Mouse (Mus musculus) MEL (cell line): ENCODE results near the gene Fnip2.

Experiments
- CTCF ChIP-seq, 3 experiments: IDR thresholded peaks in 2 of 3; conservative IDR thresholded peaks in 1 of 3; 2 replicates each; pipeline ENCODE4 v1.5.1; 2011 to 2012; ENCODE audit warnings: low read length in 3 of 3, low read depth in 2 of 3, mild to moderate bottlenecking in 2 of 3, improper control_type of control experiment in 1 of 3, inconsistent platforms in 1 of 3, mixed read lengths in 1 of 3, moderate library complexity in 1 of 3; ENCODE audit not compliant: control insufficient read depth in 1 of 3, insufficient read depth in 1 of 3, poor library complexity in 1 of 3, severe bottlenecking in 1 of 3
- GATA1 ChIP-seq: IDR thresholded peaks from 2 replicates; pipeline ENCODE4 v1.6.1; 2011; ENCODE audit warnings: low read depth, low read length, improper control_type of control experiment
- KAT2A ChIP-seq: conservative IDR thresholded peaks from 2 replicates; pipeline ENCODE4 v1.6.1; 2012; ENCODE audit warnings: low read depth, low read length, improper control_type of control experiment, inconsistent platforms
- MXI1 ChIP-seq: IDR thresholded peaks from 2 replicates; pipeline ENCODE4 v1.6.1; 2011; ENCODE audit warnings: mild to moderate bottlenecking, low read depth, low read length, improper control_type of control experiment
- NRF1 ChIP-seq: IDR thresholded peaks from 2 replicates; pipeline ENCODE4 v1.6.1; 2014; ENCODE audit warnings: low read depth, mild to moderate bottlenecking, inconsistent platforms, low read length, improper control_type of control experiment, moderate library complexity; ENCODE audit not compliant: poor library complexity, insufficient read depth, severe bottlenecking
- ZNF384 ChIP-seq: IDR thresholded peaks from 2 replicates; pipeline ENCODE4 v1.6.1; 2012; ENCODE audit warnings: low read depth, mild to moderate bottlenecking, inconsistent platforms, low read length, improper control_type of control experiment

- no peak for TF ChIP-seq GATA1
- no peak for TF ChIP-seq CTCF (IDR thresholded peaks at IDR 0.05 in 2 of 3, conservative IDR thresholded peaks at IDR 0.05 in 1 of 3; ENCODE audit: control insufficient read depth in 1 of 3, insufficient read depth in 1 of 3, low read depth in 2 of 3, low read length in 3 of 3, poor library complexity in 1 of 3, severe bottlenecking in 1 of 3)
- no peak for TF ChIP-seq KAT2A
- TF ChIP-seq MXI1, result no peak
- no peak for TF ChIP-seq NRF1
- no peak for TF ChIP-seq ZNF384
Observed at GRCm38 (mm10) chr3:79514304-79514703, 53.3 kb downstream of the Fnip2 start.
